Mouse (Mus musculus): ENCODE measurements around the gene Zswim9.

Gene Zswim9

GRCm38 (mm10) chr7:13264396-13264795 lies 14.1 kb downstream of the Zswim9 start:
- DNase-seq: no peak

GRCm38 (mm10) chr7:13263851-13264250 lies 14.7 kb downstream of the Zswim9 start:
- DNase-seq: no peak

- DNase-seq: no peak
Observed at GRCm38 (mm10) chr7:13260746-13261700, 17.5 kb downstream of the Zswim9 start.

GRCm38 (mm10) chr7:13212720-13213119 lies 65.8 kb downstream of the Zswim9 start, which contains the start of gene Vmn1r89:
Gene Vmn1r89 (plus strand): TSS chr7:13213020.
- DNase-seq: no peak

Data from layer of hippocampus, adult 9-11 months (tissue).